Mouse (Mus musculus): ENCODE results near the gene Elmo1. TPM values are rescaled to one million over a fixed set of nuclear protein-coding genes. Genes with fewer than 3 reads are reported as not detected.

Elmo1 gene
- total RNA-seq, 2 experiments from 2014 or later, result 45.7 to 47.2 TPM

GRCm38 (mm10) chr13:20139825-20140665 lies 49.6 kb downstream of the Elmo1 start:
- intact Hi-C loops (cut with DNase I), result no loop called here
- no peak for DNase-seq (ENCODE audit: extremely low spot score in 1 of 2, low spot score in 2 of 2)

- intact Hi-C loops (cut with DNase I), result no loop called here
Measured at GRCm38 (mm10) chr13:20142637-20143036, 52.2 kb downstream of the Elmo1 start.

GRCm38 (mm10) chr13:20146848-20147247 lies 56.5 kb downstream of the Elmo1 start:
- no peak for DNase-seq (ENCODE audit: extremely low spot score in 1 of 2, low spot score in 2 of 2)
- intact Hi-C loops (cut with DNase I), result no loop called here

More at GRCm38 (mm10) chr13:20142637-20143036, 52.2 kb downstream of the Elmo1 start:
- DNase-seq (ENCODE audit: extremely low spot score in 1 of 2, low spot score in 2 of 2), result no peak

DNA sequence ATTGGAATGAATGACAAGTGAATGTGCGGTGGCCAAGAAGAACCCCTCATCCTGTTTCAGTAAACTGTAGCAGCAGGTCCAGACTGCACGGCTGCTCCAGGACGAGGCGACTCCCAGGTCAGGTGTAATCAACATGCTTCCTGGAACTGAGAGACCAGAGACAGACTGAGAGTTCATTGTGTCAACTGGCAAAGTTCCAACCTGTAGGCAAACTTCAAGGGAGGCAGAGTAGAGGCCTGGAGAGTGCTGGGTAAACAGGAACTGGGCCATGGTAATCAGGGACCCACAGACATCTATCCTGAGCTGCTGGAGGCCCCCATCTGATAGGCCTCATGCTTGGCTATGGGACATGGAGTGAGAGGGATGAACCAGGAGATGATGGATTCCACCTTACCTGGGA lies 57.3 kb downstream of the Elmo1 start:
- intact Hi-C loops (cut with DNase I), result no loop called here
- DNase-seq (ENCODE audit: extremely low spot score in 1 of 2, low spot score in 2 of 2), result peak in 1 of 2 experiments; percentile 42

- DNase-seq (ENCODE audit: extremely low spot score in 1 of 2, low spot score in 2 of 2), result no peak
Measured at GRCm38 (mm10) chr13:20150130-20150835, 59.9 kb downstream of the Elmo1 start.

DNA sequence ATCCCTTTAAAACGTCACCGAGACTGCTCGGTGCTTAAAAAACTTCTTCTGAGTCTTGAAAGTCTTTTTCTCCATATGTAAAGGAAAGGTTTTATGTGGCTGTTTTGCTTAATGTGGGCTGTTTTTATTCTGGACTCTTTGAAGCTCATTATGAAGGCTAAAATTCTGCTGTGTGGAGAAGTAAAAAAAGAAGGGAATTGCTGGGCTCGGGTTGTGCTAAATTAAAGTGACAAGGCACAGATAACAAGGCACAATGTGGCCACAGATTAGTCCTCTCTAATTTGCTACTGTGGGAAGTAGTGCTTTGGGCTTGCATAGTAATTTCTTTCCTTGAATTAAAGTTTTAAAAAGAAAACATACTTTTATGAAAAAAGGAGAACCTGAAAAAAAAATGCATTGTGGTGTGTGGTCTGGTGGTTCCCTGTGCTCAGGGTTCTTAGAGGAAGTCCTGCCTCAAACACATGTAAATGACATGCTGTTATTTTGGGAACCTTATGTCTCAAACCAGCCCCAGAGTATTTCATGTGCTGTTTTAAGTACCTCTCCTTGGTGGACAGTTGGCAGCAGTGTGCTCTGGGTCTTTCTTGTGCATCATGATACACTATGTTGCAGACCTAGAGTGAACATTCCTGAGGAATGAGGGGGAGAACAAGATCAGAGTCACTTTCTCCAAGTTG lies 61.0 kb downstream of the Elmo1 start:
- no peak for DNase-seq (ENCODE audit: extremely low spot score in 1 of 2, low spot score in 2 of 2)
- intact Hi-C loops (cut with DNase I), result no loop called here

More at GRCm38 (mm10) chr13:20150130-20150835, 59.9 kb downstream of the Elmo1 start:
- intact Hi-C loops (cut with DNase I), result no loop called here

GRCm38 (mm10) chr13:20157059-20157458 lies 66.7 kb downstream of the Elmo1 start:
- intact Hi-C loops (cut with DNase I), result no loop called here
- no peak for DNase-seq (ENCODE audit: extremely low spot score in 1 of 2, low spot score in 2 of 2)

GRCm38 (mm10) chr13:20157529-20157928 lies 67.1 kb downstream of the Elmo1 start:
- intact Hi-C loops (cut with DNase I), result no loop called here
- DNase-seq (ENCODE audit: extremely low spot score in 1 of 2, low spot score in 2 of 2), result no peak

- DNase-seq (ENCODE audit: extremely low spot score in 1 of 2, low spot score in 2 of 2), result no peak
- intact Hi-C loops (cut with DNase I), result no loop called here
Measured at GRCm38 (mm10) chr13:20163339-20163954, 73.1 kb downstream of the Elmo1 start.

DNA sequence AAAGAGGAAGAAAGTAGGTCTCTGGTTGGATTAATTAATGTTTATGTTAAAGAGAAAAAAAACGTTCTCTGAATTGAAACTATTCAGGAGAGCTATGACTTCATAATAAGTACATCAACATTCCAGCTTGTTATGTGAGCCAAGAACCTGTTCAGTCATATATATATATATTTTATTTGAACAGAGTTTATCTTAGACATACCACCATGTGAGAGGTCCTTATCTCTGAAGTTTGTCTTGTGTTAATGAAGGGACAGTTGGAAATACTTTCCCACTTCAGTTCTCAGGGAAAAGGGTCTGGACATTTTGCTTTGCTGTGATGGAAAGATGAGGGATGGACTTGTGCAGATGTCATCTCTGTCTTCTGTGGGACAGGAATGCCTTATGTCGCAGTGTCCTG lies 74.4 kb downstream of the Elmo1 start:
- intact Hi-C loops (cut with DNase I), result no loop called here
- DNase-seq (ENCODE audit: extremely low spot score in 1 of 2, low spot score in 2 of 2), result no peak

GRCm38 (mm10) chr13:20173987-20174654 lies 83.7 kb downstream of the Elmo1 start:
- intact Hi-C loops (cut with DNase I), result no loop called here
- DNase-seq (ENCODE audit: extremely low spot score in 1 of 2, low spot score in 2 of 2), result peak in 1 of 2 experiments; percentile 28

DNA sequence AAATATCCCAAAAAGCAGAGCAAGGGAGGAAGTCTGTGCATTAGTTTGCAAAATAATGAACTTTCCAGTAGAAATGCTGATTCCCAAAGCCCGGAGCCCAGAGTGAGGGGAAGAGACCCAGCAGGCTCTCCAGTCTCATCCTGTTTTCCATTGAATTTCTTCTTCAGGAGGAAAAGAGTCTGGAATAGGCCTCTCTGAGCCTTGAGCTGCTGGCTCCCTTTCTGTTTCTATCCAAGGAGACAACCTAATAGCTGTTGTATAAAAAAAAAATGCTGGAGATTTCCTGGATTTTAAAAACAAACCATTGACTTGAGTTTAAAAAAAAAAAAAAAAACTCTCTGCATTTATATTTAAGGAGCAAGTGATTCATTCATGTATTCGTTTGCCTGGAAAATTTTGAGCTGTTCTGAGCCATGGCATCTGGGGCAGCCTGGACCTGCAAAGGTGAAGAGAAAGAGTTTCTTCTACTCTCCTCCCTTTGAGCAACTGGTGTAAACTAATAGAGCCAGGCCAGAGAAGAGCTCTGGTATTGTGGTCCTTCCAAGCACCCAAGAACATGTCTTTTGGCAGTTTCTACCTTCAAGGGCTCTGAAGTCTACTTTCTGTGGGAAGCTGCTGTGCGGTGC lies 84.4 kb downstream of the Elmo1 start:
- intact Hi-C loops (cut with DNase I), result no loop called here
- DNase-seq (ENCODE audit: extremely low spot score in 1 of 2, low spot score in 2 of 2), result no peak

DNA sequence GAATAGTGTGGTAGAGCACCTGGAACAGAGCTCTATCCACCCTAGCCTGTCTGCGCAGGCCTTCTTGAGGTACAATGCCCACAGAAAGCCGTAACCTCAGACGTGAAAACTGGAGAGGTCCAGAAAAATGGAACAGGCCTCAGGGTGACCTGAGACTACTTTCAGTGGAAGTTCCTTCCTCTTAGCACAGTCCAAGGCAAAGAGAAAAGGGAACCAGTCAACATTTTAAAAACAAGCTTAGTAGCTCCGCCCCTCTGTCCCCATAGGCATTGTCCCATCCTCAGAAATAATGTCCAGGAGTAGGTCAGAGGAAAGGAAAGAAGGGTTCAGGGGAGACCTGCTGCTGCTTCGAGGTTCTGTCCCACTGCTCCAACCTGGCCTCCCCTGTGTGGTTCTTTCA lies 90.3 kb downstream of the Elmo1 start:
- intact Hi-C loops (cut with DNase I), result loop anchor here (5.0 kb wide), 1 partner anchor 88 kb away; the partner anchor contains the start of gene Elmo1
- DNase-seq (ENCODE audit: extremely low spot score in 1 of 2, low spot score in 2 of 2), result no peak

DNA sequence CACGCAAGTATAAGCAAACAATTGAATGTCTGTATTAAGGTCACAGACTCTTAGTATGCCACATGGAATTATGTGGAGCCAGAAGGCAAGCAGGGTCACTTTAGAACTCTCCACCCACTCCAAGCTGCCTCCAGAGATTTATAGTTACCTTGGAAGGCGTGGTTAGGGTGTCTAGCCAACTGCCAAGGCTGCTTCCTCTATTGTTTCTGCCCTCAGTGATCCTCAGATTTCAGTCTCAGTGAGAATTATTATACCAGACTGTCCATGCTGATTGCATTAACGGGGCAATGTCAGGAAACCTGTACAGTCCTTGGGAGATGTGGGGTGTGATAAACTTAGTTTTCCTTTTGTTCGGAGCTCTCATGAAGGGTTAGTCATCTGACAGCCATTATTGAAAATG lies 90.9 kb downstream of the Elmo1 start:
- DNase-seq (ENCODE audit: extremely low spot score in 1 of 2, low spot score in 2 of 2), result no peak
- intact Hi-C loops (cut with DNase I), result loop anchor here (5.0 kb wide), 1 partner anchor 89 kb away; the partner anchor contains the start of gene Elmo1

DNA sequence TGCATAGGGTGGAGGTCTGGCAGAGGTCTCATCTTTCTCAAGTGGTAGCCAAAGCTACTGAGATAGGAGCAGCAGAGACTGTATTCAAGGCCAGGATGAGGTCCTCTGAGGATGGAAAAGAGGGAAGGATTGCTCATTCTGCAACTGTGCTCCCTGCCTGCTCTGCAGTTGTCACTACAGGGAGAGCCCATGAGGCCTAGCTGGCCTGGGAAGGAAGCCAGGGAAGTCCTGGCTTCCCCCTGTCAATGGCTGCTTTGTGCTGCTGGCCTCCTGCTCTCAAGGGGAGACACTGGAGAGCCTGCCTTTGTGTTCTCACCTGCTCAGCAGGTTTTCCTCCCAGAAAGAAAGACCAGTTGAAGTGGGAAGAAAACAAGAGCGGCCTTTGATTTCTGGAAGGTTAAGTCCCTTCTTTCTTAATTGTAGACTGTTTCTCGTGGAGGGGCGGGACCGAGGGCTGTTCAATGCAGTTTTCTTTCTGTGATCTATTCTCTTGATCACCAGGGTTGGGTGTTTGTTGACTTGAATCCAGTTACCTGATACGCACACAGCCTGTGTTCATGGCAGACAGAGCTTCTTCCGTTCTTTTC lies 91.9 kb downstream of the Elmo1 start:
- DNase-seq (ENCODE audit: extremely low spot score in 1 of 2, low spot score in 2 of 2), result peak in 1 of 2 experiments; percentile 57
- intact Hi-C loops (cut with DNase I), result loop anchor here (5.0 kb wide), 1 partner anchor 90 kb away; the partner anchor contains the start of gene Elmo1

GRCm38 (mm10) chr13:20183512-20184238 lies 93.3 kb downstream of the Elmo1 start:
- peak; percentile 29 to 65 for DNase-seq (ENCODE audit: extremely low spot score in 1 of 2, low spot score in 2 of 2)
- intact Hi-C loops (cut with DNase I), result loop anchor here (5.0 kb wide), 1 partner anchor 91 kb away; the partner anchor contains the start of gene Elmo1
